Mouse (Mus musculus) lung, embryonic 16.5 days (tissue): ENCODE data around the gene Arhgef7. TPM values are rescaled to one million over a fixed set of nuclear protein-coding genes. Genes with fewer than 3 reads are reported as not detected.

ENCODE experiments used
- ATAC-seq: fragments of 200-750 bp; cut with Nextera tagmentation; 2 replicates; pipeline ENCODE4 v1.8.0; 2017; ENCODE audit warnings: low read depth, mild to moderate bottlenecking, moderate library complexity
- H3K27ac ChIP-seq: fragments of 300-500 bp; sonication (generic); 2 replicates; pipeline ENCODE4 v1.5.1; 2014; ENCODE audit warnings: mild to moderate bottlenecking, control low read depth, low read length
- H3K27me3 ChIP-seq: fragments of 300-500 bp; sonication (generic); 2 replicates; pipeline ENCODE4 v1.6.1; 2014; ENCODE audit warnings: low read depth, low read length, mixed read lengths; ENCODE audit not compliant: control insufficient read depth, insufficient read depth
- H3K36me3 ChIP-seq: fragments of 300-500 bp; sonication (generic); 2 replicates; pipeline ENCODE4 v1.6.1; 2014; ENCODE audit warnings: low read length; ENCODE audit not compliant: control insufficient read depth, insufficient read depth
- H3K4me1 ChIP-seq: fragments of 300-500 bp; sonication (generic); replicated peaks from 2 replicates; pipeline ENCODE4 v1.6.1; 2014; ENCODE audit warnings: low read length, mixed read lengths; ENCODE audit not compliant: control insufficient read depth, insufficient read depth
- H3K4me2 ChIP-seq: fragments of 300-500 bp; sonication (generic); 2 replicates; pipeline ENCODE4 v1.6.1; 2014; ENCODE audit warnings: low read depth, low read length, control low read depth
- H3K4me3 ChIP-seq: fragments of 300-500 bp; sonication (generic); 2 replicates; pipeline ENCODE4 v1.5.1; 2014; ENCODE audit warnings: mild to moderate bottlenecking, low read length, control low read depth
- H3K9ac ChIP-seq: fragments of 300-500 bp; sonication (generic); 2 replicates; pipeline ENCODE4 v1.6.1; 2014; ENCODE audit warnings: low read length, control low read depth
- H3K9me3 ChIP-seq: fragments of 300-500 bp; sonication (generic); 2 replicates; pipeline ENCODE4 v1.6.1; 2016; ENCODE audit warnings: low read length; ENCODE audit not compliant: control insufficient read depth
- WGBS: fragments of 180-500 bp; shearing (Covaris S2); extraction: QIAGEN DNeasy Blood & Tissue Kit; methylation state at CpG from one replicate; pipeline ENCODE4 v1.1.7; 2014; 5-methylcytosine and 5-hydroxymethylcytosine counted together
- polyA plus RNA-seq: library from polyadenylated mRNA; unstranded; fragments of >200 nt; fragmentation: Nextera tagmentation; extraction: Ambion mirVana; gene quantifications from 2 replicates; pipeline ENCODE4 v1.2.1, GENCODE M21; 2015

The Arhgef7 gene
- polyA plus RNA-seq, 1 experiment from 2014 or later: 40.1 TPM

GRCm38 (mm10) chr8:11780641-11781040 is 53.1 kb downstream of the Arhgef7 start:
- Histone ChIP-seq H3K4me2 (peak overlapping the region; percentile 47), H3K9me3 (no peaks in the 10 kb centered on the region), H3K27ac (no peak overlapping the region), H3K27me3 (no peaks in the 10 kb centered on the region), H3K9ac (peak overlapping the region; percentile 6; the same call in 1 of the 2 replicates), H3K36me3 (peaks cover 13% of the 10 kb centered on the region), H3K4me3 (peak overlapping the region; percentile 33), H3K4me1 (peaks cover 5% of the 10 kb centered on the region)
- ATAC-seq: no peak
- 77% methylated on average over 4 of the region's 4 CpGs for WGBS

DNA sequence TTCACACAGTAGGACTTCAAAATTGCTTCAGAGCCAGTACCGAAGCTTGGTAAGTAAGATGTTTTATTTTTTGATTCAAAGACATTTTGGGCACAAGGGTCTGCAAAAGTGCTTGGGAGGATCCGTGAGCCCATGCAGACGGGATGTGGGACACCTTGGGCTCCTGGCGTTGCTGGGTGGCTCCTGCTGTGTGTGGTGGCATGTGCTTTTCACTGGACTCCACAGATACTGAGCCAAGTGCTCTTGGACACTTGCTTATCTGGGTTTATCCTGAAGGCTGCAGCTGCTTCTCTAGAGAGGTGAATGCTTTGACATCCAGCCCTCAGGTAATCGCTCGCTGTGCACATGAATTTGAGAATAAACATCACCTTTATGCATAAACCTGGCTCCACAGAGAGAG is 55.1 kb downstream of the Arhgef7 start:
- Histone ChIP-seq H3K4me1 (no peaks in the 10 kb centered on the region), H3K27me3 (no peaks in the 10 kb centered on the region), H3K36me3 (peaks cover 13% of the 10 kb centered on the region), H3K9me3 (no peaks in the 10 kb centered on the region), H3K4me2 (no peak overlapping the region), H3K27ac (no peak overlapping the region), H3K4me3 (no peak overlapping the region), H3K9ac (no peak overlapping the region)
- no peak for ATAC-seq
- 82% methylated on average over 6 of the region's 6 CpGs for WGBS

DNA sequence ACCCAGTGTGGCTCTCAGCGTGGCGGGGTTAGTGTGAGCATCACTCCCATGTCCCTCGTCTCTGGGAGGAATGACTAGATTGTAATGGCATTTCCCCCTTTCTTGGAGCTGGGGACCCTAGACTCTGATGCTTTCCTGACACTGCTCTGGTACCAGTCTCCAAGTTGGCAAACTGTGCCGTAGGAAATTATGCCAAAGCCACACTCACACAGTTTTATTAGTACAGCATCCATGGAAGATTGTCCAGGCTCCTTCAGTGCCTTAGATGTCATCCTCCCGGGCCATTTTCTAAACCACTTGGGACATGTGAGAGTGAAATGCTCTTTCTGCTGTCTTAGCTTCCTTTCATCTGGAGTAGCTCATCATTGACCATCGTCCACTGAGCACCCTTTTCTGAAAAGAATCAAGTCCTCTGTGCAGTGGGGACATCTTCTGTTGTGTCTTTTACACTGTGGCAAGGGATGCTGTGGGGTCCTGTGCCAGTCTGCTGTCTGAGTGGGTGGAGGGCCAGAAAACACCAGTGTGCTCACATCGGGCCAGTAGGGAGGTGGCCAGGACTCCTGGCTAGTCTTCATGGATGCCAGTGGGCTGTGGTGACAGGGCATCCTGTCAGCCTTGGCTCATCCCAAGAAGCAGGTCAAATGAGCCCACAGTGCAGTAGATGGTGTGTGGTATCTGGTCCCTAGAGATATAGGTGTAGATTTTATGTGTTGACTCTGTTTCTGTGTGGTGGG is 56.5 kb downstream of the Arhgef7 start:
- peaks cover 13% of the 10 kb centered on the region for H3K36me3 ChIP-seq
- 84% methylated on average over 7 of the region's 7 CpGs for WGBS

GRCm38 (mm10) chr8:11785121-11785520 is 57.6 kb downstream of the Arhgef7 start:
- H3K9me3 ChIP-seq: no peaks in the 10 kb centered on the region
- H3K36me3 ChIP-seq: peaks cover 13% of the 10 kb centered on the region
- no peak overlapping the region for H3K27ac ChIP-seq
- 34% methylated on average over 4 of the region's 4 CpGs for WGBS
- H3K4me1 ChIP-seq: no peaks in the 10 kb centered on the region
- H3K27me3 ChIP-seq: no peaks in the 10 kb centered on the region
- no peak overlapping the region for H3K9ac ChIP-seq
- no peak for ATAC-seq
- H3K4me3 ChIP-seq: no peak overlapping the region
- H3K4me2 ChIP-seq: no peak overlapping the region

More for the DNA sequence above, 56.5 kb downstream of the Arhgef7 start:
- Histone ChIP-seq H3K4me2 (no peak overlapping the region), H3K4me3 (no peak overlapping the region), H3K27me3 (no peaks in the 10 kb centered on the region), H3K9ac (no peak overlapping the region), H3K27ac (no peak overlapping the region), H3K9me3 (no peaks in the 10 kb centered on the region), H3K4me1 (no peaks in the 10 kb centered on the region)
- no peak for ATAC-seq

DNA sequence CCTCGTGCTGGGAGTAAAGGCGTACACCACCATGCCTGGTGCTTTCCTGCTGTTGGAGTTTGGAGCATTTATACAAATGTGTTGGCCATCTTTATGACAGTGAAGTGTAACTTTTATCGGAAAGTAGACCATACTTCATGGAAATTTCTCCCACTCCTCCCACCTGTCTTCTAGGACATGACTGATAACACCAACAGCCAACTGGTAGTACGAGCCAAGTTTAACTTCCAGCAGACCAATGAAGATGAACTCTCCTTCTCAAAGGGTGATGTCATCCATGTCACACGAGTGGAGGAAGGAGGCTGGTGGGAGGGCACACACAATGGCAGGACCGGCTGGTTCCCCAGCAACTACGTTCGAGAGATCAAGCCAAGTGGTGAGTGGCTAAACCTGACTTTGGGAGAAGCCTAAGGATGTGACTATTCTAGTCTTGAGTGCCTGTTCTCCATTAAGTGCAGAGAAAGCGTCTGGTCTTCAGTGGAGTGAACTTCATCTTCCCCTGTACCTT is 58.1 kb downstream of the Arhgef7 start:
- no peak overlapping the region for H3K4me2 ChIP-seq
- no peak overlapping the region for H3K27ac ChIP-seq
- H3K4me1 ChIP-seq: no peaks in the 10 kb centered on the region
- no peak overlapping the region for H3K9ac ChIP-seq
- H3K4me3 ChIP-seq: no peak overlapping the region
- ATAC-seq: no peak
- peaks cover 13% of the 10 kb centered on the region for H3K36me3 ChIP-seq
- no peaks in the 10 kb centered on the region for H3K27me3 ChIP-seq
- no peaks in the 10 kb centered on the region for H3K9me3 ChIP-seq
- 60% methylated on average over 9 of the region's 9 CpGs for WGBS

DNA sequence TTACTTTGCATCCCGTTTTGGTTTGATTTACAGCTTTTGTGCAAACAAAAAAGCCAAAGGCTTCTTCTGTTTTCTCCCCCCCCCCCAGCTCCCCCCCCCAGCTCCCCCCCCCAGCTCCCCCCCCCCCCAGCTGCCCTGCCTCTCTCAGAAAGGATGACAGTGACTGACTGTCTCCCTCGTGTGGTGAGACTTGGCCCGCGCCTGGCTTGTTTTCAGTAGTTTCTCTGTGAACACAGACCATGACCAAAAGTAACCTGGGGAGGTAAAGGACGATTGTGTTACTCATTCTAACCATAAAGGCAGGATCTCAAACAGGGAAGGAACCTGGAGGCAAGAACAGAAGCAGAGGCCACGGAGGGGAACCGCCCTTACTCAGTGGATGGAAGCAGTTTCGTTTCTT is 60.7 kb downstream of the Arhgef7 start:
- peaks cover 19% of the 10 kb centered on the region for H3K36me3 ChIP-seq

DNA sequence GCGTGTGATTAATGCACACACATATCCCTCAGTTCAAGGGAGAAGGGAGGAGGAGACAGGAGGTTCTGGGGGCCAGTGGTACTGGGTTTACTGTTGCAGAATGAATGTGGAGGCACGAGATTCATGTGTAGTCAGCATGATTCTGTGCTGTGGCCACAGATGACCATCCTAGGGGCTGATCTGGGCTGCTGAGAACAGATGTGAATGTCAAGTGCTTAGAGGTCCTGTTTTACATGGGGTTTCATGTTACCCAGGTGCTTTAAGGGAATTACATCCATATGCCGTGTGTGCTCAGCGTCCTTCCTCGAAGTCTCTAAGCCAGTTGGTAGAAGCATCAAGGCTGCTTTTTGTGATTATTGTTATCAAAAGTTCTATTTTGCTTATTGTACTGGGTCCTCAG is 61.6 kb downstream of the Arhgef7 start:
- no peak overlapping the region for H3K9ac ChIP-seq
- no peak overlapping the region for H3K4me3 ChIP-seq
- no peaks in the 10 kb centered on the region for H3K27me3 ChIP-seq
- WGBS: 86% methylated on average over 5 of the region's 5 CpGs
- H3K9me3 ChIP-seq: no peaks in the 10 kb centered on the region
- no peaks in the 10 kb centered on the region for H3K4me1 ChIP-seq
- peaks cover 20% of the 10 kb centered on the region for H3K36me3 ChIP-seq
- no peak overlapping the region for H3K27ac ChIP-seq
- no peak for ATAC-seq
- no peak overlapping the region for H3K4me2 ChIP-seq

More for the DNA sequence above, 60.7 kb downstream of the Arhgef7 start:
- no peaks in the 10 kb centered on the region for H3K9me3 ChIP-seq
- no peaks in the 10 kb centered on the region for H3K4me1 ChIP-seq
- H3K4me2 ChIP-seq: no peak overlapping the region
- no peaks in the 10 kb centered on the region for H3K27me3 ChIP-seq
- H3K9ac ChIP-seq: no peak overlapping the region
- no peak overlapping the region for H3K4me3 ChIP-seq
- no peak overlapping the region for H3K27ac ChIP-seq
- no peak for ATAC-seq
- WGBS: 45% methylated on average over 8 of the region's 8 CpGs

GRCm38 (mm10) chr8:11794956-11795355 is 67.4 kb downstream of the Arhgef7 start:
- Histone ChIP-seq H3K4me3 (no peak overlapping the region), H3K4me1 (0 out of 2 replicates have a peak, but pooled peaks cover under 1% of the 10 kb centered on the region), H3K4me2 (no peak overlapping the region), H3K36me3 (peaks cover 20% of the 10 kb centered on the region), H3K9me3 (no peaks in the 10 kb centered on the region), H3K9ac (no peak overlapping the region), H3K27me3 (no peaks in the 10 kb centered on the region), H3K27ac (no peak overlapping the region)
- no peak for ATAC-seq

- 85% methylated on average over 8 of the region's 8 CpGs for WGBS
- peaks cover 2% of the 10 kb centered on the region; the same call in 1 of the 2 replicates for H3K4me1 ChIP-seq
- no peak overlapping the region for H3K9ac ChIP-seq
- H3K4me2 ChIP-seq: no peak overlapping the region
- H3K27me3 ChIP-seq: no peaks in the 10 kb centered on the region
- H3K27ac ChIP-seq: no peak overlapping the region
- H3K9me3 ChIP-seq: no peaks in the 10 kb centered on the region
- no peak overlapping the region for H3K4me3 ChIP-seq
- peaks cover 23% of the 10 kb centered on the region for H3K36me3 ChIP-seq
- ATAC-seq: no peak
Measured at GRCm38 (mm10) chr8:11797128-11797527, 69.6 kb downstream of the Arhgef7 start.
